ENCODE assay signal across 8 mouse cellular contexts in the genomic region with DNA sequence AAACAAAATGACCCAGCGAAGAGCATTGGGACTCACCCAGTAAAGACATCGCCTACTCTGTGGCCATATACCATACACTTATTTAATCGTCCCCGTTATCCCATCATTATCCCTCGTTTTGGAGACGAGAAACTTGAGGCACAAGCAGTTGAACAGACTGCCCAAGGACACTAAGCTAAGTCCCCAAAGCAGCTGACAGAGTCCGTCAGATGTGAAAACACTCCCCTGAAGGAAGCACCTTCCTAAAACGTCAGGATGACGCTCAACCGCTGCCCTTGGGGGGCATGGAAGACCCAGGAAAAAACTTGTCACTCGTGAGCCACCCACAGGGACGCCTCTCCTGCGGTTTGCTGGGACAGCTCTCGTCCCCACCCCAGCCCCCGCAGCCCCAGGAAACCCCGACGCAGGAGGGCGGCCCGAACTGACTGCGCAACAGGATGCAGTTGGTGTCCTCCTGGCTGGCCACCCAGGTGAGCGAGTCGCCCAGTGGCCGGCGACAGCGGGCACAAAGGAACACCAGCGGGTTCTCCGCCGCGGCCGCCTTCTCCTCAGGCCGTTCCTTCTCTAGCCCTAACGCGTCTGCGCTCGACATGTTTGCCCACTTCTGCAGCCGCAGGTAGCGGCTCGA. TPM values are rescaled to one million over a fixed set of nuclear protein-coding genes. Genes with fewer than 3 reads are reported as not detected.
A peak's percentile ranks its signal among the peaks of the same experiment; 100 is the strongest.
DNase-seq lines count a peak whose midpoint lies in the region; ATAC-seq and TF ChIP-seq lines count a peak whose summit lies in the region.

No protein-coding gene starts in this region.

- peaks cover 8% of the 10 kb centered on the region for H3K4me1 ChIP-seq in embryonic facial prominence, embryonic 13.5 days
- peaks cover 11% of the 10 kb centered on the region for H3K4me1 ChIP-seq in limb, embryonic 10.5 days
- peaks cover 8% of the 10 kb centered on the region for H3K4me1 ChIP-seq in neural tube, embryonic 12.5 days

- H3K27me3 ChIP-seq in embryonic facial prominence, embryonic 13.5 days, result no peaks in the 10 kb centered on the region
- H3K27me3 ChIP-seq in limb, embryonic 10.5 days (ENCODE audit: low read depth, poor library complexity, severe bottlenecking), result no peaks in the 10 kb centered on the region
- H3K27me3 ChIP-seq in neural tube, embryonic 12.5 days (replicated peaks), result no peaks in the 10 kb centered on the region

- H3K4me3 ChIP-seq in layer of hippocampus, adult 2 months, result peak overlapping the region; percentile 74
- H3K4me3 ChIP-seq in embryonic facial prominence, embryonic 13.5 days, result peak overlapping the region; percentile 89
- peak overlapping the region; percentile 71 for H3K4me3 ChIP-seq in limb, embryonic 10.5 days
- H3K4me3 ChIP-seq in neural tube, embryonic 12.5 days, result peak overlapping the region; percentile 80

- peaks cover 3% of the 10 kb centered on the region; the same call in 1 of the 2 replicates for H3K9me3 ChIP-seq in embryonic facial prominence, embryonic 13.5 days
- no peaks in the 10 kb centered on the region for H3K9me3 ChIP-seq in limb, embryonic 10.5 days (replicated peaks)
- H3K9me3 ChIP-seq in neural tube, embryonic 12.5 days, result peaks cover 8% of the 10 kb centered on the region; the same call in 1 of the 2 replicates

- H3K27ac ChIP-seq in layer of hippocampus, adult 2 months, result no peak overlapping the region
- peak overlapping the region; percentile 44; the same call in 1 of the 2 replicates for H3K27ac ChIP-seq in embryonic facial prominence, embryonic 13.5 days
- peak overlapping the region; percentile 86 for H3K27ac ChIP-seq in limb, embryonic 10.5 days
- no peak overlapping the region for H3K27ac ChIP-seq in neural tube, embryonic 12.5 days

- TF ChIP-seq CTCF in layer of hippocampus, adult 2 months (conservative IDR thresholded peaks at IDR 0.05), result no peak

- H3K36me3 ChIP-seq in embryonic facial prominence, embryonic 13.5 days, result peaks cover 30% of the 10 kb centered on the region
- peaks cover 40% of the 10 kb centered on the region for H3K36me3 ChIP-seq in limb, embryonic 10.5 days
- peaks cover 6% of the 10 kb centered on the region; the same call in 1 of the 2 replicates for H3K36me3 ChIP-seq in neural tube, embryonic 12.5 days

- peak overlapping the region; percentile 86 for H3K9ac ChIP-seq in embryonic facial prominence, embryonic 13.5 days
- H3K9ac ChIP-seq in neural tube, embryonic 12.5 days, result peak overlapping the region; percentile 65

- 5% methylated on average over 38 of the region's 38 CpGs for WGBS in embryonic facial prominence, embryonic 13.5 days
- 7% methylated on average over 38 of the region's 38 CpGs for WGBS in limb, embryonic 10.5 days
- WGBS in neural tube, embryonic 12.5 days, result 7% methylated on average over 38 of the region's 38 CpGs

- no peak for DNase-seq in layer of hippocampus, adult 2 months (ENCODE audit: low spot score in 2 of 2)
- no peak for DNase-seq in layer of hippocampus, postnatal 36 days
- no peak for DNase-seq in limb, embryonic 10.5 days (ENCODE audit: low spot score)
- no peak for DNase-seq in urinary bladder, postnatal 14 days (ENCODE audit: low spot score)
- DNase-seq in cerebellum, adult 11 months, result no peak
- DNase-seq in adrenal gland, postnatal 14 days, result no peak

- no peak for ATAC-seq in embryonic facial prominence, embryonic 13.5 days (ENCODE audit: insufficient number of reproducible peaks, insufficient read depth, low FRiP score, low TSS enrichment, low read depth)
- peak; percentile 64 for ATAC-seq in neural tube, embryonic 12.5 days (ENCODE audit: low FRiP score, low read depth)

- peak overlapping the region; percentile 97 for H3K4me2 ChIP-seq in embryonic facial prominence, embryonic 13.5 days
- peak overlapping the region; percentile 97 for H3K4me2 ChIP-seq in neural tube, embryonic 12.5 days (replicated peaks)

RNA-seq across cellular contexts. Expression of a gene that starts 0.5 kb away (rescaled TPM):
- 1 to 10 TPM; 7.7 to 9.0 TPM for total RNA-seq in layer of hippocampus, adult 2 months (2021)
- 1 to 10 TPM; 9.4 to 9.5 TPM for total RNA-seq in layer of hippocampus, postnatal 36 days (2021)
- 73.2 and 75.6 TPM in 2 replicates for polyA plus RNA-seq in embryonic facial prominence, embryonic 13.5 days (2015; fragmentation: Nextera tagmentation; extraction: Ambion mirVana)
- polyA plus RNA-seq in limb, embryonic 10.5 days (2016; fragmentation: Nextera tagmentation; extraction: Ambion mirVana), result 98.1 and 103 TPM in 2 replicates
- 43.4 and 45.6 TPM in 2 replicates for polyA plus RNA-seq in neural tube, embryonic 12.5 days (2016; fragmentation: Nextera tagmentation; extraction: Ambion mirVana)
- total RNA-seq in adrenal gland, postnatal 14 days (2021), result 7.4 and 8.6 TPM in 2 replicates

RNA-seq across cellular contexts. Expression of a gene that starts 11.3 kb away (rescaled TPM):
- under 1 TPM in 1 of 2 experiments, not detected in 1; 0.37 TPM for total RNA-seq in layer of hippocampus, adult 2 months (2021)
- under 1 TPM in 1 of 2 experiments, not detected in 1; 0.38 TPM for total RNA-seq in layer of hippocampus, postnatal 36 days (2021)
- 0.45 TPM in 1 of 2 replicates, not detected in the other for polyA plus RNA-seq in embryonic facial prominence, embryonic 13.5 days (2015; fragmentation: Nextera tagmentation; extraction: Ambion mirVana)
- polyA plus RNA-seq in limb, embryonic 10.5 days (2016; fragmentation: Nextera tagmentation; extraction: Ambion mirVana), result 1.1 and 3.7 TPM in 2 replicates
- polyA plus RNA-seq in neural tube, embryonic 12.5 days (2016; fragmentation: Nextera tagmentation; extraction: Ambion mirVana), result not detected in 2 replicates
- total RNA-seq in adrenal gland, postnatal 14 days (2021), result 497 and 542 TPM in 2 replicates

Comparison
In these comparisons a context has a peak if more than half of its experiments do, and no peak if none do; other contexts are left out.
1. H3K27ac ChIP-seq: peak in embryonic facial prominence, embryonic 13.5 days (single experiment) and limb, embryonic 10.5 days (single experiment); none in layer of hippocampus, adult 2 months (single experiment) and neural tube, embryonic 12.5 days (single experiment).
2. RNA of a gene that starts 11.3 kb away (total RNA-seq): 497 to 542 TPM in adrenal gland, postnatal 14 days; 0.38 TPM in layer of hippocampus, postnatal 36 days and 0.37 TPM in layer of hippocampus, adult 2 months; every median in the first group is over 100 times any median in the second.
3. Peak in every context shown above with its lines, with median percentiles within 50 percentile points of each other: H3K4me3 ChIP-seq.